Mouse (Mus musculus): ENCODE measurements at regions not wholly inside any gene's neighbourhood (a gene's known extent, or its start where the extent isn't known, plus 50 kb on each side); places are given as distances from the start of the nearest gene placed in this dataset.

- H3K27ac ChIP-seq, result no peak overlapping the region
- no peaks in the 10 kb centered on the region for H3K27me3 ChIP-seq
- H3K9me3 ChIP-seq, result no peaks in the 10 kb centered on the region
- no peaks in the 10 kb centered on the region for H3K4me1 ChIP-seq (replicated peaks)
- H3K36me3 ChIP-seq, result no peaks in the 10 kb centered on the region
- ATAC-seq (ENCODE audit: insufficient number of reproducible peaks, insufficient read depth, low FRiP score, low TSS enrichment, low read depth), result no peak
- no peak overlapping the region for H3K4me3 ChIP-seq (replicated peaks)
- H3K9ac ChIP-seq (replicated peaks), result no peak overlapping the region
- H3K4me2 ChIP-seq, result no peak overlapping the region
- WGBS, result 95% methylated on average over 2 of the region's 2 CpGs
These were observed 73.4 kb downstream of the Tm4sf1 start for GRCm38 (mm10) chr3:57228400-57228799.

GRCm38 (mm10) chr3:57223773-57224172 lies 78.0 kb downstream of the Tm4sf1 start:
- H3K9me3 ChIP-seq, result no peaks in the 10 kb centered on the region
- H3K4me1 ChIP-seq (replicated peaks), result no peaks in the 10 kb centered on the region
- ATAC-seq (ENCODE audit: insufficient number of reproducible peaks, insufficient read depth, low FRiP score, low TSS enrichment, low read depth), result no peak
- no peaks in the 10 kb centered on the region for H3K36me3 ChIP-seq
- H3K27me3 ChIP-seq, result no peaks in the 10 kb centered on the region
- H3K27ac ChIP-seq, result no peak overlapping the region
- H3K9ac ChIP-seq (replicated peaks), result no peak overlapping the region
- H3K4me2 ChIP-seq, result no peak overlapping the region
- WGBS, result 86% methylated on average over 2 of the region's 2 CpGs
- H3K4me3 ChIP-seq (replicated peaks), result no peak overlapping the region

DNA sequence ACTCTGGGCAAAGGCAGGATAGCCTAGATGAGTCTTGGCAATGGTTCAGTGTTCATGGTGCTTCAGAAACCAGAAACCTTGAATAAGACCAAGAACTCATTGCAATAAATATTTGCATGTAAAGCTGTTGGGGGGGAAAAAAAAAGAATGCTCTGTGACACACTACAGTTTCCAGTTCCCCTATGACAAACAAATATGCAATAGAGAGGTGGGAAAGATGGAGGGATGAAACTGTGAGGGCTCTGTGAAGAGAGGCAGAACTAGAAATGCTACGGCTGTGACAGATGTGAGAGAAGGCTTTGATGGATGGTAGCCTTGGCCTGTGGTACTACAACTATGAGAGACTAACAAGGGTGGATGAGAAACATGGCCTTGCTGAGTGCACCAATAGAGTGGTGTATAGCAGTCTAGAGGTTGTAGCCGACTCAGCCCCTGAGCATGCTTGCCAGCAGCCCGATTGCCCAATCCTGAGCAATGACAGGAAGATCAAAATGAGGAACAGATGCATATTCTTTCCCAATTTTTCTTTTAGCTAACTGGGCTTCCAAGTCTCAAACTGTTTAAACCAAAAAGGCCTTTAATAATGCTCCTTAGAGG lies 79.4 kb downstream of the Tm4sf1 start:
- Histone ChIP-seq H3K4me1 (replicated peaks) (no peaks in the 10 kb centered on the region), H3K9me3 (no peaks in the 10 kb centered on the region), H3K4me3 (replicated peaks) (no peak overlapping the region), H3K36me3 (no peaks in the 10 kb centered on the region), H3K4me2 (no peak overlapping the region), H3K27me3 (no peaks in the 10 kb centered on the region), H3K27ac (no peak overlapping the region), H3K9ac (replicated peaks) (no peak overlapping the region)
- 64% methylated on average over 3 of the region's 3 CpGs for WGBS
- ATAC-seq (ENCODE audit: insufficient number of reproducible peaks, insufficient read depth, low FRiP score, low TSS enrichment, low read depth), result no peak

DNA sequence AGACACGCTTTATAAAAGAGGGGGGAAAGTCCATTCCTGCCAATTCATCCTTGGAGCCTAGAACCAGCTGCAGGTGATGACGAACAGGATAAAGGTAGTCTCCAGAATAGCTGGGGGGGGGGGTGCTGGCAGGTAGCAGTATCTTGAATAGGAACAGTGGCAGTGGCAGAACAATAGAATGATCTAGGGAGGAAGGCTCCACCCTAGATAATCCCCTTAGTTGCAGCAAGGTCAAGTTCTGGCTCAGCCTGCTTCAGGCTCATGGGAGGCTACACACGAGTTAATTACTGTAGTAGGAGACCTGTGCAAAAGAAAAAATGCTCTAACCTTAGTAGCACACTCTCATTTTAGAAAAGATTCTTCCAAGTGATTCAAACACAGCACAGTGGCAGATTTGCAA lies 83.4 kb downstream of the Tm4sf1 start:
- H3K4me2 ChIP-seq, result no peak overlapping the region

DNA sequence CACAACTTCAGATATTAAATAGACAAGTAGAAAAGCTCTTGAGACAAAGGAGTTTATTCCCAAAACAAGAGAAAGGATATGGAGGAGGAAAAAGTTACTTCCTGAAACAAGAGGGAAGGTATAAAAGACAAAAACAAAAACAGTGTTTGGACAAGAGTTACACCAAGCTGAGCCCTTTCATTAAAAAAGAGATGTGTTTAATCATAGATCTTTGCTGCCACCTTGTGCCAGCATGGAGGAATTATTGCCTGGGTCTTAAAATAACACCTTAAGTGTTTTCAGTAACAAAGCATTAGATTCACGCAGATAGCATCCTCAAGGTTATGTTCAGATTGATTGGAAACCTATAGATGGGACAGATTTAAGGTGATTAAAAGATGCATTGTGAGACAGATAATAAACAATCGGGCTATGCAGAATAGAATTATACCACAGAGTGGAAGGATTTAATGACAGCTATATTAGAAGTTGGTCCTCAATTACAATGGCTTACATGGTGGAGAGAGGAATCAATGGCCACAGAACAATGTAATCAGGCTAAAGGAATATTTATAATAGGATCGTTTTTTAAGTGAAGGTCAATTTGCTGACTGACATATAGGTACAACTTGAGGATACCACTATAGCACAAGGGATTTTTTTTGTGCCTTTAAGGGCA lies 97.6 kb downstream of the Tm4sf1 start:
- WGBS, result 30% methylated on average over 3 of the region's 3 CpGs
- Histone ChIP-seq H3K4me2 (no peak overlapping the region), H3K4me3 (replicated peaks) (no peak overlapping the region)

More for the DNA sequence above, 83.4 kb downstream of the Tm4sf1 start:
- 70% methylated on average over 3 of the region's 3 CpGs for WGBS
- H3K4me1 ChIP-seq (replicated peaks), result no peaks in the 10 kb centered on the region
- no peak overlapping the region for H3K9ac ChIP-seq (replicated peaks)
- H3K9me3 ChIP-seq, result no peaks in the 10 kb centered on the region
- ATAC-seq (ENCODE audit: insufficient number of reproducible peaks, insufficient read depth, low FRiP score, low TSS enrichment, low read depth), result no peak
- H3K4me3 ChIP-seq (replicated peaks), result no peak overlapping the region
- H3K27ac ChIP-seq, result no peak overlapping the region
- no peaks in the 10 kb centered on the region for H3K27me3 ChIP-seq
- H3K36me3 ChIP-seq, result no peaks in the 10 kb centered on the region

GRCm38 (mm10) chr3:57203418-57203817 lies 98.4 kb downstream of the Tm4sf1 start:
- no peaks in the 10 kb centered on the region for H3K4me1 ChIP-seq (replicated peaks)
- H3K9ac ChIP-seq (replicated peaks), result no peak overlapping the region
- no peaks in the 10 kb centered on the region for H3K36me3 ChIP-seq
- no peak overlapping the region for H3K27ac ChIP-seq
- H3K27me3 ChIP-seq, result no peaks in the 10 kb centered on the region
- no peak overlapping the region for H3K4me3 ChIP-seq (replicated peaks)
- H3K9me3 ChIP-seq, result no peaks in the 10 kb centered on the region
- no peak overlapping the region for H3K4me2 ChIP-seq
- 74% methylated on average over 4 of the region's 4 CpGs for WGBS
- ATAC-seq (ENCODE audit: insufficient number of reproducible peaks, insufficient read depth, low FRiP score, low TSS enrichment, low read depth), result no peak

More for the DNA sequence above, 97.6 kb downstream of the Tm4sf1 start:
- H3K27me3 ChIP-seq, result no peaks in the 10 kb centered on the region
- H3K9me3 ChIP-seq, result no peaks in the 10 kb centered on the region
- H3K4me1 ChIP-seq (replicated peaks), result no peaks in the 10 kb centered on the region
- H3K27ac ChIP-seq, result no peak overlapping the region
- H3K9ac ChIP-seq (replicated peaks), result no peak overlapping the region
- no peak for ATAC-seq (ENCODE audit: insufficient number of reproducible peaks, insufficient read depth, low FRiP score, low TSS enrichment, low read depth)
- no peaks in the 10 kb centered on the region for H3K36me3 ChIP-seq

DNA sequence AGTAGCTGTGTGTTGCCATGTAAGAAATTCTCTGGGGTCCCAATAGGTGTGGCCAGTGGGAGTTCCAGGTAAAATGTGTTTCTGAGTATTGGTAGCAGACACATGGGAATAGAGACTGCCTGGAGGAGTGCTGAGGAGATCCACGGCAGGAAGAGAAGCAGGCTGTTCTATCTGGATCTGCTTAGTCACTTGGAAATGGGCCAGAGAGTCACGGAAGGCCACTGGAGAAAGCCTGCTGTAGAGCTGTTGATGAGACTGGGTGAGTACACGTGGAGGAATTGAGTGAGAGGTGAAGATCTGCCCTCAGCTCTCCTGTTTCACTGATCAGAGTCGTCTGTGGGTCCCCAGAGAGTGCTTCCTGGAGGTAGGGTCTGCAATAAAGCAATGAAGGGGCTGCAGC lies 120.2 kb downstream of the Tm4sf1 start:
- H3K4me3 ChIP-seq (replicated peaks), result no peak overlapping the region
- H3K9me3 ChIP-seq, result no peaks in the 10 kb centered on the region
- no peaks in the 10 kb centered on the region for H3K27me3 ChIP-seq
- H3K4me2 ChIP-seq, result no peak overlapping the region
- H3K4me1 ChIP-seq (replicated peaks), result no peaks in the 10 kb centered on the region
- H3K27ac ChIP-seq, result no peak overlapping the region
- WGBS, result 50% methylated on average over 4 of the region's 4 CpGs
- no peak for ATAC-seq (ENCODE audit: insufficient number of reproducible peaks, insufficient read depth, low FRiP score, low TSS enrichment, low read depth)
- H3K36me3 ChIP-seq, result no peaks in the 10 kb centered on the region
- H3K9ac ChIP-seq (replicated peaks), result no peak overlapping the region

DNA sequence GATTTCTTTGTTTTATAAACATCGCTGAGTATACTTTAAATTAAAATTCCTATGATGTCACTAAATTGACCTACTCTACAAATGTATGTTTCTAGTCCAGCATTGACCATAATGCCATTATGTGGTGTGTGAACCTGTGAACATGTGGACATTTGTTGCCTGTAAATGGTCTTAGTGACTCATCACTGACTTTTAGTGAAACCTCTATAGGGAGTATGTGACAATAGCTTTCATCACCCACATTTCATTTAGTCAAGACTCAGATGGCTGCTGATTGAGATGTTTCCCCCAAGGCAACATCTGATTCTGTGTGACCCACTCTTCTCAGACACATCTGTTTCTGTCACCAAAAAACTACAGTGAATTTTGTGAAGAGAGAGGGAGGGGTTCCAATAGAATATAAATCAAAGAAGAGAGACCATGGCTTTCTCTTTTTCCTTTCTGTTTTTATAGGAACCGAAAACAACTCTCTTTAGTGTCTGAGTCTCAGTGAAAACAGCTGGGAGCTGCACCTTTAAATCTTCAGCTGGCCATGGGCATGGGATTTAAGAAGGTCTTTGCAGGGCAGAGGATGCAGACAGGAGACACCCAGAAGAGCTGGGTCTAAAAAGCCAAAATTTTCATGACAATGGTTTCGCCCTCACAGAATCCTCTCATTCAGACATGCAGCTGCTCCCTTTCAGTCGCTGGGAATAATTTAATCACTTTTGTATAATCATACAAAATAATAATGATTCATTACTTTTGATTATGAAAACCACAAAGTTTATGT lies 148.4 kb downstream of the Tm4sf1 start:
- Histone ChIP-seq H3K27me3 (no peaks in the 10 kb centered on the region), H3K9me3 (no peaks in the 10 kb centered on the region), H3K36me3 (no peaks in the 10 kb centered on the region), H3K4me3 (replicated peaks) (no peak overlapping the region), H3K4me2 (no peak overlapping the region), H3K9ac (replicated peaks) (no peak overlapping the region), H3K27ac (no peak overlapping the region), H3K4me1 (replicated peaks) (no peaks in the 10 kb centered on the region)
- WGBS, result 58% methylated on average over 4 of the region's 4 CpGs
- ATAC-seq (ENCODE audit: insufficient number of reproducible peaks, insufficient read depth, low FRiP score, low TSS enrichment, low read depth), result no peak

DNA sequence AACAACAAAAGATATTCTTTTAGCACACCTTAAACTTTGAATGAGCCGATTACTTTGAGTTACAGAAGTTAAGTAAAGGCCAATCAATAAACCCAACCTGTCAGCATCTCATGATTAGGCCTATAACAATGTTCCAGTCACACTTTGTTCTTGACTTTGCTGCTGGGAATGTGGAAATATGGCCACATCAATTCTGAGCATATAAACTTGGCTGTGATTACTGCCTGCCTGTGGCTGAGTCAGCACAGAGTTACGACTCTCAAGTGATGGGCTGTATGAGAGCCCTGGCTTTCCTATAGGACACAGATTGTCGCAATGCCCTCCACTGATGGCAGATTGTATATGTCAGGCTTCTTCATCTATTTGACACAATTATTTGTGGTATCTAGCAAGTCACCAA lies 152.6 kb downstream of the Tm4sf1 start:
- Histone ChIP-seq H3K4me3 (replicated peaks) (no peak overlapping the region), H3K27ac (no peak overlapping the region), H3K9ac (replicated peaks) (no peak overlapping the region), H3K4me1 (replicated peaks) (no peaks in the 10 kb centered on the region), H3K36me3 (no peaks in the 10 kb centered on the region), H3K4me2 (no peak overlapping the region), H3K27me3 (no peaks in the 10 kb centered on the region), H3K9me3 (no peaks in the 10 kb centered on the region)
- 73% methylated on average over 3 of the region's 3 CpGs for whole genome bisulfite sequencing
- no peak for ATAC-seq (ENCODE audit: insufficient number of reproducible peaks, insufficient read depth, low FRiP score, low TSS enrichment, low read depth)

DNA sequence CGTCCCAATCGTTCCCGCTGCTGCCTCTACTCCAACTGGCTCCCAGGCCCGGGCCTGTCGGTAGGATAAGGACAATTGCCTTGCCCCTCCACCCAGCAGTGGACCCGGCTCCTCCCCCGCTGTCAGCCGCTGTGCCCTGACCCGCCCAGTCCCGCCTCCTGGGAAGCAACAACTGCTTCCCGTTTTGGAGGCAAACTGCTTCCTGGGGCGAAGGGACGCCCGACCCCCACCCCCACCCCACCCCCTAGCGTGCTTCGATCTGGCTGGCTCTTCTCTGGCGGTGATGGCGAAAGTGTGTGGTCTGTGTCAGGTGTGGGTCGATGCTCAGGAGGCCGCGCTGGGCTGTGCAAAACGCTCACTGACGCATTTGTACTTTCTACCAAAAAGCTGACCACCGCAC lies 164.9 kb downstream of the Tm4sf1 start:
- Histone ChIP-seq H3K9me3 (no peaks in the 10 kb centered on the region), H3K27me3 (no peaks in the 10 kb centered on the region), H3K27ac (no peak overlapping the region), H3K4me1 (replicated peaks) (no peaks in the 10 kb centered on the region), H3K9ac (replicated peaks) (0 out of 2 replicates have a peak overlapping the region, but pooled peaks have one; percentile 27), H3K4me3 (replicated peaks) (peak overlapping the region; percentile 38), H3K4me2 (peak overlapping the region; percentile 59), H3K36me3 (no peaks in the 10 kb centered on the region)
- peak; percentile 52 for ATAC-seq (ENCODE audit: insufficient number of reproducible peaks, insufficient read depth, low FRiP score, low TSS enrichment, low read depth)
- 21% methylated on average over 24 of the region's 24 CpGs for WGBS

DNA sequence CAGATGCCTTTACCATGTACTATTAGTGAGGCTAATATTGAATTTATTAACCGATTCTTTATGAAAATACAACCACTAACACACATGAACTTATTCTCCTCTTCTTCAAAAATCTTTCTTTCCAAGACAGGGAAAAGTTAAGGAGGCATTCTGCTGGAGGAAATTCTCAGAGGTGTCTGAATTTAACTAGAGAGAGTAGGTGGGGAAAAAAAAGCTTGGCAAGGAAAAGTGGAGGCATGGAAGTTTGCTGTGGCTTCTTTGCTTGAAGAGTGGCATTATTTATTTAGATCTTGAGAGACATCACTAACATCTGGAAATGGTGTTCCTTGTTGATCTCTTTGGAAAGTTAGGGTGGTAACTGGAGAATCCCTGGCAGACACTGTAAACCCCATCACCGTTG lies 173.2 kb downstream of the Tm4sf1 start:
- Histone ChIP-seq H3K4me3 (replicated peaks) (no peak overlapping the region), H3K9ac (replicated peaks) (no peak overlapping the region), H3K9me3 (no peaks in the 10 kb centered on the region), H3K27me3 (no peaks in the 10 kb centered on the region), H3K4me1 (replicated peaks) (no peaks in the 10 kb centered on the region), H3K4me2 (no peak overlapping the region), H3K27ac (no peak overlapping the region), H3K36me3 (no peaks in the 10 kb centered on the region)
- 80% methylated on average over 2 of the region's 2 CpGs for WGBS
- no peak for ATAC-seq (ENCODE audit: insufficient number of reproducible peaks, insufficient read depth, low FRiP score, low TSS enrichment, low read depth)

Measured in limb, embryonic 12.5 days (tissue).